Mouse (Mus musculus): ENCODE measurements at regions not wholly inside any gene's neighbourhood (a gene's known extent, or its start where the extent isn't known, plus 50 kb on each side); places are given as distances from the start of the nearest gene placed in this dataset.
A peak's percentile ranks its signal among the peaks of the same experiment; 100 is the strongest.

- no peak for DNase-seq (ENCODE audit: low spot score)
- H3K4me1 ChIP-seq = peaks cover 29% of the 10 kb centered on the region
- H3K9me3 ChIP-seq = no peaks in the 10 kb centered on the region
- WGBS = 45% methylated on average over 8 of the region's 8 CpGs
- H3K36me3 ChIP-seq (replicated peaks) = no peaks in the 10 kb centered on the region
- no peak overlapping the region for H3K27ac ChIP-seq (replicated peaks)
- H3K4me3 ChIP-seq = no peak overlapping the region
- H3K27me3 ChIP-seq (replicated peaks; ENCODE audit: low read depth, poor library complexity, severe bottlenecking) = no peaks in the 10 kb centered on the region
Measured at GRCm38 (mm10) chr16:76540328-76540923, 166.8 kb upstream of the Nrip1 start.

GRCm38 (mm10) chr16:76539669-76540068 lies 166.0 kb upstream of the Nrip1 start:
- no peak overlapping the region for H3K4me3 ChIP-seq
- no peaks in the 10 kb centered on the region for H3K27me3 ChIP-seq (replicated peaks; ENCODE audit: low read depth, poor library complexity, severe bottlenecking)
- peak overlapping the region; percentile 16; the same call in 1 of the 2 replicates for H3K27ac ChIP-seq (replicated peaks)
- 3% methylated on average over 6 of the region's 6 CpGs for WGBS
- no peaks in the 10 kb centered on the region for H3K9me3 ChIP-seq
- DNase-seq (ENCODE audit: low spot score) = peak; percentile 81
- H3K36me3 ChIP-seq (replicated peaks) = no peaks in the 10 kb centered on the region
- peaks cover 29% of the 10 kb centered on the region for H3K4me1 ChIP-seq

GRCm38 (mm10) chr16:76537871-76538270 lies 164.2 kb upstream of the Nrip1 start:
- WGBS = 94% methylated on average over 11 of the region's 11 CpGs

GRCm38 (mm10) chr16:76532928-76533217 lies 159.2 kb upstream of the Nrip1 start:
- WGBS = 85% methylated on average over 8 of the region's 8 CpGs

More at GRCm38 (mm10) chr16:76537871-76538270, 164.2 kb upstream of the Nrip1 start:
- H3K9me3 ChIP-seq = no peaks in the 10 kb centered on the region
- H3K4me1 ChIP-seq = peaks cover 29% of the 10 kb centered on the region
- no peak overlapping the region for H3K27ac ChIP-seq (replicated peaks)
- DNase-seq (ENCODE audit: low spot score) = no peak
- H3K4me3 ChIP-seq = no peak overlapping the region
- no peaks in the 10 kb centered on the region for H3K27me3 ChIP-seq (replicated peaks; ENCODE audit: low read depth, poor library complexity, severe bottlenecking)
- H3K36me3 ChIP-seq (replicated peaks) = no peaks in the 10 kb centered on the region

GRCm38 (mm10) chr16:76532142-76532927 lies 158.7 kb upstream of the Nrip1 start:
- Histone ChIP-seq H3K36me3 (replicated peaks) (no peaks in the 10 kb centered on the region), H3K27me3 (replicated peaks; ENCODE audit: low read depth, poor library complexity, severe bottlenecking) (no peaks in the 10 kb centered on the region), H3K9me3 (no peaks in the 10 kb centered on the region), H3K4me1 (peaks cover 10% of the 10 kb centered on the region), H3K27ac (replicated peaks) (peak overlapping the region; percentile 55; the same call in 1 of the 2 replicates), H3K4me3 (no peak overlapping the region)
- DNase-seq (ENCODE audit: low spot score) = peak; percentile 43
- WGBS = 53% methylated on average over 19 of the region's 19 CpGs

More at GRCm38 (mm10) chr16:76532928-76533217, 159.2 kb upstream of the Nrip1 start:
- Histone ChIP-seq H3K4me3 (no peak overlapping the region), H3K36me3 (replicated peaks) (no peaks in the 10 kb centered on the region), H3K27ac (replicated peaks) (no peak overlapping the region; the same call in 1 of the 2 replicates), H3K4me1 (peaks cover 10% of the 10 kb centered on the region), H3K9me3 (no peaks in the 10 kb centered on the region), H3K27me3 (replicated peaks; ENCODE audit: low read depth, poor library complexity, severe bottlenecking) (no peaks in the 10 kb centered on the region)
- DNase-seq (ENCODE audit: low spot score) = no peak

- 91% methylated on average over 3 of the region's 3 CpGs for WGBS
- Histone ChIP-seq H3K27ac (replicated peaks) (no peak overlapping the region), H3K9me3 (no peaks in the 10 kb centered on the region), H3K27me3 (replicated peaks; ENCODE audit: low read depth, poor library complexity, severe bottlenecking) (no peaks in the 10 kb centered on the region), H3K36me3 (replicated peaks) (no peaks in the 10 kb centered on the region), H3K4me3 (no peak overlapping the region), H3K4me1 (peaks cover 12% of the 10 kb centered on the region)
- DNase-seq (ENCODE audit: low spot score) = no peak
Measured at GRCm38 (mm10) chr16:76530886-76531285, 157.3 kb upstream of the Nrip1 start.

- H3K27ac ChIP-seq (replicated peaks) = no peak overlapping the region
- no peaks in the 10 kb centered on the region for H3K36me3 ChIP-seq (replicated peaks)
- 96% methylated on average over 4 of the region's 4 CpGs for WGBS
- no peaks in the 10 kb centered on the region for H3K27me3 ChIP-seq (replicated peaks; ENCODE audit: low read depth, poor library complexity, severe bottlenecking)
- no peaks in the 10 kb centered on the region for H3K9me3 ChIP-seq
- no peak for DNase-seq (ENCODE audit: low spot score)
- H3K4me3 ChIP-seq = no peak overlapping the region
- H3K4me1 ChIP-seq = peaks cover 24% of the 10 kb centered on the region
Measured at GRCm38 (mm10) chr16:76529613-76530012, 156.0 kb upstream of the Nrip1 start.

- Histone ChIP-seq H3K36me3 (replicated peaks) (no peaks in the 10 kb centered on the region), H3K4me1 (peaks cover 36% of the 10 kb centered on the region), H3K27me3 (replicated peaks; ENCODE audit: low read depth, poor library complexity, severe bottlenecking) (no peaks in the 10 kb centered on the region), H3K4me3 (no peak overlapping the region), H3K27ac (replicated peaks) (no peak overlapping the region), H3K9me3 (no peaks in the 10 kb centered on the region)
- WGBS = 86% methylated on average over 6 of the region's 6 CpGs
- no peak for DNase-seq (ENCODE audit: low spot score)
Measured at GRCm38 (mm10) chr16:76527106-76527949, 153.7 kb upstream of the Nrip1 start.

- H3K27me3 ChIP-seq (replicated peaks; ENCODE audit: low read depth, poor library complexity, severe bottlenecking) = no peaks in the 10 kb centered on the region
- H3K9me3 ChIP-seq = no peaks in the 10 kb centered on the region
- H3K4me3 ChIP-seq = no peak overlapping the region
- no peak for DNase-seq (ENCODE audit: low spot score)
- no peaks in the 10 kb centered on the region for H3K36me3 ChIP-seq (replicated peaks)
- H3K4me1 ChIP-seq = peaks cover 28% of the 10 kb centered on the region
- H3K27ac ChIP-seq (replicated peaks) = no peak overlapping the region
- 78% methylated on average over 5 of the region's 5 CpGs for WGBS
Measured at GRCm38 (mm10) chr16:76525563-76525962, 151.9 kb upstream of the Nrip1 start.

- no peak for DNase-seq (ENCODE audit: low spot score)
- H3K9me3 ChIP-seq = no peaks in the 10 kb centered on the region
- H3K36me3 ChIP-seq (replicated peaks) = no peaks in the 10 kb centered on the region
- H3K27me3 ChIP-seq (replicated peaks; ENCODE audit: low read depth, poor library complexity, severe bottlenecking) = no peaks in the 10 kb centered on the region
- WGBS = 60% methylated on average over 4 of the region's 4 CpGs
- peaks cover 28% of the 10 kb centered on the region for H3K4me1 ChIP-seq
- H3K27ac ChIP-seq (replicated peaks) = 0 out of 2 replicates have a peak overlapping the region, but pooled peaks have one; percentile 30
- no peak overlapping the region for H3K4me3 ChIP-seq
Measured at GRCm38 (mm10) chr16:76524921-76525320, 151.3 kb upstream of the Nrip1 start.

GRCm38 (mm10) chr16:76521142-76521541 lies 147.5 kb upstream of the Nrip1 start:
- no peak overlapping the region for H3K27ac ChIP-seq (replicated peaks)
- H3K36me3 ChIP-seq (replicated peaks) = no peaks in the 10 kb centered on the region
- H3K4me1 ChIP-seq = peaks cover 28% of the 10 kb centered on the region
- H3K9me3 ChIP-seq = no peaks in the 10 kb centered on the region
- H3K4me3 ChIP-seq = no peak overlapping the region
- 97% methylated on average over 6 of the region's 6 CpGs for WGBS
- no peak for DNase-seq (ENCODE audit: low spot score)
- H3K27me3 ChIP-seq (replicated peaks; ENCODE audit: low read depth, poor library complexity, severe bottlenecking) = no peaks in the 10 kb centered on the region

GRCm38 (mm10) chr16:76520643-76520993 lies 147.0 kb upstream of the Nrip1 start:
- Histone ChIP-seq H3K9me3 (no peaks in the 10 kb centered on the region), H3K4me1 (peaks cover 24% of the 10 kb centered on the region), H3K27ac (replicated peaks) (no peak overlapping the region), H3K27me3 (replicated peaks; ENCODE audit: low read depth, poor library complexity, severe bottlenecking) (no peaks in the 10 kb centered on the region), H3K36me3 (replicated peaks) (no peaks in the 10 kb centered on the region), H3K4me3 (no peak overlapping the region)
- no peak for DNase-seq (ENCODE audit: low spot score)
- 86% methylated on average over 3 of the region's 3 CpGs for WGBS
